Mouse (Mus musculus): ENCODE data around the gene Cfap46.

GRCm38 (mm10) chr7:139559659-139560058 lies 124.0 kb downstream of the Cfap46 start:
- TF ChIP-seq CTCF (conservative IDR thresholded peaks at IDR 0.05; ENCODE audit: insufficient read depth, insufficient read length, low read depth, low read length) (no peak), POLR2A (IDR thresholded peaks at IDR 0.05; ENCODE audit: low read depth, low read length) (no peak)
